In genomic region chr4:150958536-150958935, GRCm38 (mm10) we compare ENCODE assay signal across 23 mouse cellular contexts. TPM values are rescaled to one million over a fixed set of nuclear protein-coding genes. Genes with fewer than 3 reads are reported as not detected.
DNase-seq lines count a peak whose midpoint lies in the region; ATAC-seq and TF ChIP-seq lines count a peak whose summit lies in the region.
"Had no signal": no experiment of that assay in that cellular context is flagged by ENCODE, and none has a peak within 500 bp of the region (broad histone marks: within the 10 kb centered on the region; RNA-seq: fewer than 3 reads in every experiment).

No protein-coding gene starts in this region.

- intact Hi-C loops in gastrocnemius, adult 2 months (cut with DNase I): no loop called here
- intact Hi-C loops in gastrocnemius, postnatal 14 days (cut with DNase I; ENCODE audit: low total_unique reads): no loop called here
- intact Hi-C loops in left cerebral cortex, postnatal 4 days (cut with DNase I): no loop called here

- H3K4me1 ChIP-seq in kidney, embryonic 16.5 days (ENCODE audit: insufficient read depth, low read length): no peaks in the 10 kb centered on the region; the same call in 1 of the 2 replicates
- H3K4me1 ChIP-seq in hindbrain, embryonic 16.5 days (ENCODE audit: control insufficient read depth, insufficient read depth, low read depth, low read length): peaks cover 6% of the 10 kb centered on the region

- no peak overlapping the region for H3K9ac ChIP-seq in kidney, embryonic 16.5 days (replicated peaks; ENCODE audit: low read length)
- no peak overlapping the region for H3K9ac ChIP-seq in hindbrain, embryonic 16.5 days (ENCODE audit: low read depth, low read length)
- H3K9ac ChIP-seq: embryonic facial prominence, embryonic 12.5 days; forebrain, embryonic 15.5 days; heart, embryonic 13.5 days had no signal

- no peaks in the 10 kb centered on the region for H3K36me3 ChIP-seq in kidney, embryonic 16.5 days (ENCODE audit: insufficient read depth, low read length)
- H3K36me3 ChIP-seq in hindbrain, embryonic 16.5 days (ENCODE audit: control insufficient read depth, insufficient read depth, low read length): no peaks in the 10 kb centered on the region
- H3K36me3 ChIP-seq: embryonic facial prominence, embryonic 12.5 days; forebrain, embryonic 15.5 days; heart, embryonic 13.5 days had no signal

- no peaks in the 10 kb centered on the region for H3K9me3 ChIP-seq in kidney, embryonic 16.5 days (ENCODE audit: low read length)
- H3K9me3 ChIP-seq in hindbrain, embryonic 16.5 days (ENCODE audit: control insufficient read depth, low read length): no peaks in the 10 kb centered on the region
- H3K9me3 ChIP-seq: embryonic facial prominence, embryonic 12.5 days; forebrain, embryonic 15.5 days; heart, embryonic 13.5 days had no signal

- TF ChIP-seq CTCF in gastrocnemius, adult 2 months (IDR thresholded peaks at IDR 0.05): no peak

- H3K27ac ChIP-seq in gastrocnemius, adult 2 months: peak overlapping the region; percentile 65
- H3K27ac ChIP-seq in kidney, embryonic 16.5 days (ENCODE audit: low read length): no peak overlapping the region
- H3K27ac ChIP-seq in hindbrain, embryonic 16.5 days (ENCODE audit: low read depth, low read length): no peak overlapping the region
- H3K27ac ChIP-seq: embryonic facial prominence, embryonic 12.5 days; forebrain, embryonic 15.5 days; heart, embryonic 13.5 days had no signal

- no peak overlapping the region for H3K4me2 ChIP-seq in kidney, embryonic 16.5 days (replicated peaks; ENCODE audit: low read depth, low read length)
- no peak overlapping the region for H3K4me2 ChIP-seq in hindbrain, embryonic 16.5 days (ENCODE audit: low read length)
- H3K4me2 ChIP-seq: embryonic facial prominence, embryonic 12.5 days; forebrain, embryonic 15.5 days; heart, embryonic 13.5 days had no signal

- 51% methylated on average over 7 of the region's 7 CpGs for WGBS in kidney, embryonic 16.5 days
- WGBS in hindbrain, embryonic 16.5 days: 76% methylated on average over 7 of the region's 7 CpGs

- no peak overlapping the region for H3K4me3 ChIP-seq in gastrocnemius, adult 2 months
- no peak overlapping the region for H3K4me3 ChIP-seq in kidney, embryonic 16.5 days (ENCODE audit: low read length)
- H3K4me3 ChIP-seq in hindbrain, embryonic 16.5 days (ENCODE audit: low read length): no peak overlapping the region
- H3K4me3 ChIP-seq: embryonic facial prominence, embryonic 12.5 days; forebrain, embryonic 15.5 days; heart, embryonic 13.5 days had no signal

- DNase-seq in gastrocnemius, adult 2 months: peak; percentile 58
- no peak for DNase-seq in gastrocnemius, postnatal 14 days
- no peak for DNase-seq in kidney, adult 11 months
- DNase-seq in kidney, postnatal 36 days: peak; percentile 42 to 44
- DNase-seq in left cerebral cortex, postnatal 4 days: no peak
- DNase-seq: adrenal gland, postnatal 10 days; cerebellum, adult 11-12 months; cerebellum, adult 9-10 months; cerebellum, postnatal 25 days; gastrocnemius, postnatal 36 days; heart, adult 11 months; heart, postnatal 36 days had no signal

- peak; percentile 49; the same call in 1 of the 2 replicates for ATAC-seq in kidney, embryonic 16.5 days (ENCODE audit: low FRiP score, low TSS enrichment)
- ATAC-seq in hindbrain, embryonic 16.5 days: no peak
- ATAC-seq: forebrain, embryonic 15.5 days had no signal

- H3K27me3 ChIP-seq in kidney, embryonic 16.5 days (ENCODE audit: insufficient read depth, low read length): no peaks in the 10 kb centered on the region
- H3K27me3 ChIP-seq in hindbrain, embryonic 16.5 days (replicated peaks; ENCODE audit: control insufficient read depth, insufficient read depth, low read length): no peaks in the 10 kb centered on the region
- H3K27me3 ChIP-seq: embryonic facial prominence, embryonic 12.5 days; forebrain, embryonic 15.5 days; heart, embryonic 13.5 days had no signal

RNA-seq across cellular contexts. Expression of gene Uts2, which starts 38.4 kb away (rescaled TPM):
- not detected for total RNA-seq in gastrocnemius, adult 2 months (2021)
- total RNA-seq in gastrocnemius, postnatal 14 days (2021): not detected
- not detected in 2 replicates for polyA plus RNA-seq in kidney, embryonic 16.5 days (2015; fragmentation: Nextera tagmentation; extraction: Ambion mirVana)
- 0.65 and 0.85 TPM in 2 replicates for polyA plus RNA-seq in hindbrain, embryonic 16.5 days (2015; fragmentation: Nextera tagmentation; extraction: Ambion mirVana)
- not detected for total RNA-seq in left cerebral cortex, postnatal 4 days (2021)
- total RNA-seq: adrenal gland, postnatal 10 days; gastrocnemius, postnatal 36 days; heart, postnatal 36 days; MEL had no signal
- polyA plus RNA-seq: C2C12; cortical plate, adult 2 months; embryonic facial prominence, embryonic 12.5 days; forebrain, embryonic 11.5 days; forebrain, embryonic 15.5 days; heart, embryonic 13.5 days; heart, postnatal 0 days; hindbrain, embryonic 11.5 days had no signal

RNA-seq across cellular contexts. Expression of gene Tnfrsf9, which starts 44.2 kb away (rescaled TPM):
- under 1 TPM in 1 of 2 experiments, not detected in 1; 0.20 TPM for total RNA-seq in gastrocnemius, adult 2 months (2021)
- total RNA-seq in gastrocnemius, postnatal 14 days (2021): under 1 TPM; 0.16 to 0.22 TPM
- polyA plus RNA-seq in kidney, embryonic 16.5 days (2015; fragmentation: Nextera tagmentation; extraction: Ambion mirVana): 0.26 and 0.40 TPM in 2 replicates
- polyA plus RNA-seq in hindbrain, embryonic 16.5 days (2015; fragmentation: Nextera tagmentation; extraction: Ambion mirVana): 0.36 and 0.40 TPM in 2 replicates
- under 1 TPM in 1 of 2 experiments, not detected in 1; 0.24 TPM for total RNA-seq in left cerebral cortex, postnatal 4 days (2021)
- total RNA-seq: MEL had no signal
- polyA plus RNA-seq: hindbrain, embryonic 11.5 days had no signal

RNA-seq across cellular contexts. Expression of gene Park7, which starts 44.3 kb away (rescaled TPM):
- total RNA-seq in gastrocnemius, adult 2 months (2021): 100 to 1,000 TPM; 579 to 815 TPM
- total RNA-seq in gastrocnemius, postnatal 14 days (2021): 100 to 1,000 TPM; 642 to 667 TPM
- polyA plus RNA-seq in kidney, embryonic 16.5 days (2015; fragmentation: Nextera tagmentation; extraction: Ambion mirVana): 404 and 421 TPM in 2 replicates
- 390 and 413 TPM in 2 replicates for polyA plus RNA-seq in hindbrain, embryonic 16.5 days (2015; fragmentation: Nextera tagmentation; extraction: Ambion mirVana)
- 100 to 1,000 TPM; 207 to 213 TPM for total RNA-seq in left cerebral cortex, postnatal 4 days (2021)

Comparison
In these comparisons a context has a peak if more than half of its experiments do, and no peak if none do; other contexts are left out.
1. DNase-seq: peak in gastrocnemius, adult 2 months (single experiment) and kidney, postnatal 36 days (2 of 2); none in gastrocnemius, postnatal 14 days (single experiment), kidney, adult 11 months (single experiment) and left cerebral cortex, postnatal 4 days (single experiment).